Mouse (Mus musculus): Measurements from ENCODE around the gene Fam240a. TPM values are rescaled to one million over a fixed set of nuclear protein-coding genes. Genes with fewer than 3 reads are reported as not detected.

Fam240a gene
- polyA plus RNA-seq, 1 experiment from 2014 or later, result not detected

GRCm38 (mm10) chr9:110937506-110938490, 21.1 kb upstream of the Fam240a start:
- Histone ChIP-seq H3K36me3 (replicated peaks) (no peaks in the 10 kb centered on the region), H3K27me3 (replicated peaks) (no peaks in the 10 kb centered on the region), H3K9ac (no peak overlapping the region), H3K27ac (no peak overlapping the region), H3K4me1 (0 out of 2 replicates have a peak, but pooled peaks cover 6% of the 10 kb centered on the region), H3K4me3 (no peak overlapping the region), H3K9me3 (no peaks in the 10 kb centered on the region), H3K4me2 (no peak overlapping the region)
- WGBS, result 67% methylated on average over 12 of the region's 12 CpGs
- no peak for ATAC-seq (replicated peaks)

DNA sequence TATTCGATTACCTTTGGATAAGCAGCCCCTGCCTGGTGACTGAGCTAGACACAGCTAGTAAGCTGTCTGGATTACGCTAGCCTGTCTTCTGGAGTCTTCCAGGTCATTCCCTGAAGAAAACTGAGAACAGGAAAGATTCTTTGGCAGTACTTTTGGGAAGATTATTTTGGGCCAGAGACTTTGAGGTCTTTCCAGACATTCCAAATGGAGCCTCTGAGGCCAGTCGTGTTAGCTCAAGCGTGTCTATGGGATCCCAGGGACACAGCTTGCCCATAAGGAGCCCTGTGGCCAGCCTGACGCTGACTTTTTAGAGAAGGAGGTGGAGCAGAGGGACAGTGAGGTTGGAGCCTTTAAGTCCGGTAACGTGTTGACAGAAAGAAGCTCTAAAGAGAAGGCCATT, 19.3 kb upstream of the Fam240a start:
- WGBS, result 77% methylated on average over 7 of the region's 7 CpGs
- H3K36me3 ChIP-seq (replicated peaks), result no peaks in the 10 kb centered on the region
- ATAC-seq (replicated peaks), result no peak

GRCm38 (mm10) chr9:110933850-110934437, 17.3 kb upstream of the Fam240a start:
- Histone ChIP-seq H3K9ac (no peak overlapping the region), H3K27ac (peak overlapping the region; percentile 55), H3K27me3 (replicated peaks) (no peaks in the 10 kb centered on the region), H3K4me1 (0 out of 2 replicates have a peak, but pooled peaks cover 6% of the 10 kb centered on the region), H3K4me3 (no peak overlapping the region), H3K4me2 (no peak overlapping the region), H3K36me3 (replicated peaks) (no peaks in the 10 kb centered on the region), H3K9me3 (no peaks in the 10 kb centered on the region)
- 62% methylated on average over 12 of the region's 12 CpGs for WGBS
- ATAC-seq (replicated peaks), result no peak

More for the DNA sequence above, 19.3 kb upstream of the Fam240a start:
- Histone ChIP-seq H3K4me3 (no peak overlapping the region), H3K4me1 (0 out of 2 replicates have a peak, but pooled peaks cover 6% of the 10 kb centered on the region), H3K4me2 (no peak overlapping the region), H3K9me3 (no peaks in the 10 kb centered on the region), H3K27me3 (replicated peaks) (no peaks in the 10 kb centered on the region), H3K27ac (no peak overlapping the region), H3K9ac (no peak overlapping the region)

GRCm38 (mm10) chr9:110931573-110931972, 14.9 kb upstream of the Fam240a start:
- Histone ChIP-seq H3K9ac (no peak overlapping the region), H3K4me2 (no peak overlapping the region), H3K36me3 (replicated peaks) (no peaks in the 10 kb centered on the region), H3K27ac (no peak overlapping the region), H3K4me3 (no peak overlapping the region), H3K9me3 (no peaks in the 10 kb centered on the region), H3K27me3 (replicated peaks) (no peaks in the 10 kb centered on the region), H3K4me1 (0 out of 2 replicates have a peak, but pooled peaks cover 6% of the 10 kb centered on the region)
- WGBS, result 57% methylated on average over 6 of the region's 6 CpGs
- ATAC-seq (replicated peaks), result no peak

DNA sequence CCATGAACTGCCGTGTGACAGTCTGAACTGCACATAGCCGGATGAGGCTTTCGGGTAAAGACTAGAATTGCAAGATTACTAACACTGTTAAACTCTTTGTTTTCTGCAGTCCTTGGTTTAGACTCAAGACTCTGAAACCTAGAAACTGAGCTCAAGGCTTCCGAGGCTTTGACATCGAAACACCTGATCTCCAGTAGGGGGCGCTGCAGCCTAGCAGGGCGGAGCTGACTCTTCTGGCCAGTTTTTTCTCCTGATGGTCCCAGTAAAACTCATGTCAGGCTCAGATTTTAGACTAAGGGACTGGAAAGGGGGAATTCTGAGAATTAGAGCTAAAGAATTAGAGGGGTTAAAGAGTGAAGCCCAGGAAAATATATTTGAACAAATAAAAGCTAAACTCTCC, 6.1 kb upstream of the Fam240a start:
- Histone ChIP-seq H3K9ac (no peak overlapping the region), H3K27ac (no peak overlapping the region), H3K36me3 (replicated peaks) (no peaks in the 10 kb centered on the region), H3K9me3 (no peaks in the 10 kb centered on the region), H3K4me2 (no peak overlapping the region), H3K27me3 (replicated peaks) (no peaks in the 10 kb centered on the region), H3K4me1 (no peaks in the 10 kb centered on the region), H3K4me3 (no peak overlapping the region)
- no peak for ATAC-seq (replicated peaks)
- 18% methylated on average over 7 of the region's 7 CpGs for WGBS

GRCm38 (mm10) chr9:110920665-110921419, 4.2 kb upstream of the Fam240a start:
- no peak overlapping the region for H3K9ac ChIP-seq
- no peaks in the 10 kb centered on the region for H3K9me3 ChIP-seq
- H3K27ac ChIP-seq, result no peak overlapping the region
- no peak overlapping the region for H3K4me3 ChIP-seq
- H3K36me3 ChIP-seq (replicated peaks), result no peaks in the 10 kb centered on the region
- no peaks in the 10 kb centered on the region for H3K4me1 ChIP-seq
- ATAC-seq (replicated peaks), result no peak
- no peak overlapping the region for H3K4me2 ChIP-seq
- H3K27me3 ChIP-seq (replicated peaks), result no peaks in the 10 kb centered on the region
- 56% methylated on average over 15 of the region's 15 CpGs for WGBS

GRCm38 (mm10) chr9:110915466-110915865, 1.2 kb downstream of the Fam240a start:
- Histone ChIP-seq H3K27ac (no peak overlapping the region), H3K4me1 (no peaks in the 10 kb centered on the region), H3K27me3 (replicated peaks) (no peaks in the 10 kb centered on the region), H3K9me3 (no peaks in the 10 kb centered on the region), H3K4me3 (no peak overlapping the region), H3K9ac (no peak overlapping the region), H3K4me2 (no peak overlapping the region), H3K36me3 (replicated peaks) (no peaks in the 10 kb centered on the region)
- 68% methylated on average over 8 of the region's 8 CpGs for WGBS
- no peak for ATAC-seq (replicated peaks)

GRCm38 (mm10) chr9:110914631-110915236, 1.9 kb downstream of the Fam240a start:
- no peaks in the 10 kb centered on the region for H3K36me3 ChIP-seq (replicated peaks)
- no peaks in the 10 kb centered on the region for H3K27me3 ChIP-seq (replicated peaks)
- no peaks in the 10 kb centered on the region for H3K4me1 ChIP-seq
- 59% methylated on average over 21 of the region's 21 CpGs for WGBS
- H3K9ac ChIP-seq, result no peak overlapping the region
- no peak overlapping the region for H3K4me3 ChIP-seq
- ATAC-seq (replicated peaks), result no peak
- H3K9me3 ChIP-seq, result no peaks in the 10 kb centered on the region
- no peak overlapping the region for H3K4me2 ChIP-seq
- H3K27ac ChIP-seq, result no peak overlapping the region

GRCm38 (mm10) chr9:110909371-110909967, 7.2 kb downstream of the Fam240a start:
- H3K9me3 ChIP-seq, result no peaks in the 10 kb centered on the region

GRCm38 (mm10) chr9:110908631-110909016, 8.0 kb downstream of the Fam240a start:
- H3K4me1 ChIP-seq, result no peaks in the 10 kb centered on the region
- H3K4me3 ChIP-seq, result no peak overlapping the region
- no peaks in the 10 kb centered on the region for H3K36me3 ChIP-seq (replicated peaks)
- no peaks in the 10 kb centered on the region for H3K9me3 ChIP-seq
- H3K9ac ChIP-seq, result no peak overlapping the region
- H3K27me3 ChIP-seq (replicated peaks), result no peaks in the 10 kb centered on the region
- no peak for ATAC-seq (replicated peaks)
- no peak overlapping the region for H3K4me2 ChIP-seq
- no peak overlapping the region for H3K27ac ChIP-seq
- whole genome bisulfite sequencing, result 89% methylated on average over 3 of the region's 3 CpGs

More at GRCm38 (mm10) chr9:110909371-110909967, 7.2 kb downstream of the Fam240a start:
- Histone ChIP-seq H3K4me2 (no peak overlapping the region), H3K4me3 (no peak overlapping the region), H3K9ac (no peak overlapping the region), H3K27me3 (replicated peaks) (no peaks in the 10 kb centered on the region), H3K4me1 (no peaks in the 10 kb centered on the region), H3K36me3 (replicated peaks) (no peaks in the 10 kb centered on the region), H3K27ac (no peak overlapping the region)
- ATAC-seq (replicated peaks), result no peak
- 81% methylated on average over 6 of the region's 6 CpGs for WGBS

- Histone ChIP-seq H3K4me3 (no peak overlapping the region), H3K27me3 (replicated peaks) (no peaks in the 10 kb centered on the region), H3K4me1 (no peaks in the 10 kb centered on the region), H3K9me3 (no peaks in the 10 kb centered on the region), H3K27ac (no peak overlapping the region), H3K9ac (no peak overlapping the region), H3K36me3 (replicated peaks) (no peaks in the 10 kb centered on the region), H3K4me2 (no peak overlapping the region)
- no peak for ATAC-seq (replicated peaks)
- WGBS, result 86% methylated on average over 4 of the region's 4 CpGs
Measured at GRCm38 (mm10) chr9:110907838-110908630, 8.6 kb downstream of the Fam240a start.
